Mouse (Mus musculus): ENCODE measurements around the gene Fam198a.

Fam198a gene

GRCm38 (mm10) chr9:121982214-121982613, 31.4 kb downstream of the Fam198a start:
- DNase-seq (ENCODE audit: low spot score): no peak

- no peak for DNase-seq (ENCODE audit: low spot score)
Measured at GRCm38 (mm10) chr9:121982665-121983064, 31.9 kb downstream of the Fam198a start.

GRCm38 (mm10) chr9:121983504-121983903, 32.7 kb downstream of the Fam198a start:
- DNase-seq (ENCODE audit: low spot score): peak; percentile 56

GRCm38 (mm10) chr9:121984465-121985461, 34.0 kb downstream of the Fam198a start:
- no peak for DNase-seq (ENCODE audit: low spot score)

GRCm38 (mm10) chr9:121988910-121989309, 38.1 kb downstream of the Fam198a start:
- no peak for DNase-seq (ENCODE audit: low spot score)

GRCm38 (mm10) chr9:121989536-121989935, 38.7 kb downstream of the Fam198a start:
- DNase-seq (ENCODE audit: low spot score): no peak

GRCm38 (mm10) chr9:121991041-121991440, 40.3 kb downstream of the Fam198a start:
- no peak for DNase-seq (ENCODE audit: low spot score)

- no peak for DNase-seq (ENCODE audit: low spot score)
Measured at GRCm38 (mm10) chr9:121993047-121993446, 42.3 kb downstream of the Fam198a start.

- DNase-seq (ENCODE audit: low spot score): no peak
Measured at GRCm38 (mm10) chr9:121995077-121995476, 44.3 kb downstream of the Fam198a start.

GRCm38 (mm10) chr9:121995508-121996131, 44.8 kb downstream of the Fam198a start:
- DNase-seq (ENCODE audit: low spot score): peak; percentile 73

- no peak for DNase-seq (ENCODE audit: low spot score)
Measured at GRCm38 (mm10) chr9:121997010-121997409, 46.2 kb downstream of the Fam198a start, which contains the start of gene Pomgnt2. Gene Pomgnt2, minus strand, starts transcription at chr9:121997110.

GRCm38 (mm10) chr9:121997978-121998377, 47.2 kb downstream of the Fam198a start:
- DNase-seq (ENCODE audit: low spot score): no peak

- no peak for DNase-seq (ENCODE audit: low spot score)
Measured at GRCm38 (mm10) chr9:122006175-122006574, 55.4 kb downstream of the Fam198a start.

- DNase-seq (ENCODE audit: low spot score): no peak
Measured at GRCm38 (mm10) chr9:122006609-122007008, 55.8 kb downstream of the Fam198a start.

GRCm38 (mm10) chr9:122008876-122009275, 58.1 kb downstream of the Fam198a start:
- DNase-seq (ENCODE audit: low spot score): no peak

GRCm38 (mm10) chr9:122010751-122011150, 60.0 kb downstream of the Fam198a start:
- no peak for DNase-seq (ENCODE audit: low spot score)

- no peak for DNase-seq (ENCODE audit: low spot score)
Measured at GRCm38 (mm10) chr9:122012816-122013215, 62.0 kb downstream of the Fam198a start.

GRCm38 (mm10) chr9:122013629-122014028, 62.8 kb downstream of the Fam198a start:
- no peak for DNase-seq (ENCODE audit: low spot score)

GRCm38 (mm10) chr9:122014241-122014667, 63.5 kb downstream of the Fam198a start:
- peak; percentile 31 for DNase-seq (ENCODE audit: low spot score)

- no peak for DNase-seq (ENCODE audit: low spot score)
Measured at GRCm38 (mm10) chr9:122018079-122018478, 67.3 kb downstream of the Fam198a start.

GRCm38 (mm10) chr9:122018782-122019395, 68.1 kb downstream of the Fam198a start:
- no peak for DNase-seq (ENCODE audit: low spot score)

- no peak for DNase-seq (ENCODE audit: low spot score)
Measured at GRCm38 (mm10) chr9:122020321-122020720, 69.5 kb downstream of the Fam198a start.
